Mouse (Mus musculus) intestine, embryonic 16.5 days (tissue): Measurements from ENCODE around the gene Syn3. TPM values are rescaled to one million over a fixed set of nuclear protein-coding genes. Genes with fewer than 3 reads are reported as not detected.

Experiments used
- ATAC-seq: fragments of 200-750 bp; cut with Nextera tagmentation; 2 replicates; pipeline ENCODE4 v1.8.0; 2017; ENCODE audit warnings: moderate TSS enrichment, moderate library complexity
- H3K27ac ChIP-seq: fragments of 300-500 bp; sonication (generic); 2 replicates; pipeline ENCODE4 v1.5.1; 2014; ENCODE audit warnings: mild to moderate bottlenecking, low read length
- H3K27me3 ChIP-seq: fragments of 300-500 bp; sonication (generic); replicated peaks from 2 replicates; pipeline ENCODE4 v1.6.1; 2014; ENCODE audit warnings: low read length, control low read depth, mixed read lengths; ENCODE audit not compliant: control insufficient read depth, insufficient read depth
- H3K36me3 ChIP-seq: fragments of 300-500 bp; sonication (generic); 2 replicates; pipeline ENCODE4 v1.6.1; 2014; ENCODE audit warnings: low read length, control low read depth; ENCODE audit not compliant: control insufficient read depth, insufficient read depth
- H3K4me1 ChIP-seq: fragments of 300-500 bp; sonication (generic); 2 replicates; pipeline ENCODE4 v1.6.1; 2014; ENCODE audit warnings: low read length, control low read depth, mixed read lengths; ENCODE audit not compliant: control insufficient read depth, insufficient read depth
- H3K4me2 ChIP-seq: fragments of 300-500 bp; sonication (generic); 2 replicates; pipeline ENCODE4 v1.6.1; 2014; ENCODE audit warnings: low read depth, low read length, control low read depth
- H3K4me3 ChIP-seq: fragments of 300-500 bp; sonication (generic); 2 replicates; pipeline ENCODE4 v1.5.1; 2014; ENCODE audit warnings: mild to moderate bottlenecking, low read length
- H3K9ac ChIP-seq: fragments of 300-500 bp; sonication (generic); 2 replicates; pipeline ENCODE4 v1.6.1; 2014; ENCODE audit warnings: low read depth, low read length
- H3K9me3 ChIP-seq: fragments of 300-500 bp; sonication (generic); 2 replicates; pipeline ENCODE4 v1.6.1; 2016; ENCODE audit warnings: low read length, control low read depth; ENCODE audit not compliant: control insufficient read depth
- WGBS: fragments of 180-500 bp; shearing (Covaris S2); extraction: QIAGEN DNeasy Blood & Tissue Kit; methylation state at CpG from one replicate; pipeline ENCODE4 v1.1.7; 2014; 5-methylcytosine and 5-hydroxymethylcytosine counted together
- polyA plus RNA-seq: library from polyadenylated mRNA; unstranded; fragments of >200 nt; fragmentation: Nextera tagmentation; extraction: Ambion mirVana; gene quantifications from 2 replicates; pipeline ENCODE4 v1.2.1, GENCODE M21; 2015

Gene Syn3
- polyA plus RNA-seq, 1 experiment from 2014 or later = 2.3 TPM

GRCm38 (mm10) chr10:86351287-86351686, 147.4 kb downstream of the Syn3 start:
- H3K27ac ChIP-seq = no peak overlapping the region; the same call in 1 of the 2 replicates
- H3K4me3 ChIP-seq = no peak overlapping the region
- ATAC-seq = no peak
- H3K4me1 ChIP-seq = no peaks in the 10 kb centered on the region
- H3K9me3 ChIP-seq = no peaks in the 10 kb centered on the region
- no peak overlapping the region for H3K9ac ChIP-seq
- no peak overlapping the region for H3K4me2 ChIP-seq
- H3K27me3 ChIP-seq = no peaks in the 10 kb centered on the region
- H3K36me3 ChIP-seq = no peaks in the 10 kb centered on the region
- WGBS = 64% methylated on average over 2 of the region's 2 CpGs

- Histone ChIP-seq H3K27ac (peak overlapping the region; percentile 7; the same call in 1 of the 2 replicates), H3K4me3 (no peak overlapping the region), H3K9ac (no peak overlapping the region), H3K36me3 (peaks cover 2% of the 10 kb centered on the region; the same call in 1 of the 2 replicates), H3K9me3 (no peaks in the 10 kb centered on the region), H3K4me2 (no peak overlapping the region), H3K27me3 (no peaks in the 10 kb centered on the region), H3K4me1 (peaks cover 24% of the 10 kb centered on the region)
- WGBS = 34% methylated on average over 3 of the region's 3 CpGs
- peak; percentile 50 for ATAC-seq
These were observed 152.4 kb downstream of the Syn3 start for GRCm38 (mm10) chr10:86346235-86346840.

GRCm38 (mm10) chr10:86345645-86346044, 153.1 kb downstream of the Syn3 start:
- Histone ChIP-seq H3K27ac (no peak overlapping the region), H3K4me3 (no peak overlapping the region), H3K27me3 (no peaks in the 10 kb centered on the region), H3K4me1 (peaks cover 24% of the 10 kb centered on the region), H3K9ac (no peak overlapping the region), H3K9me3 (no peaks in the 10 kb centered on the region), H3K4me2 (no peak overlapping the region), H3K36me3 (peaks cover 2% of the 10 kb centered on the region; the same call in 1 of the 2 replicates)
- 92% methylated on average over 9 of the region's 9 CpGs for WGBS
- no peak for ATAC-seq

GRCm38 (mm10) chr10:86344654-86345053, 154.0 kb downstream of the Syn3 start:
- Histone ChIP-seq H3K9ac (no peak overlapping the region), H3K4me3 (no peak overlapping the region), H3K36me3 (peaks cover 2% of the 10 kb centered on the region; the same call in 1 of the 2 replicates), H3K9me3 (no peaks in the 10 kb centered on the region), H3K27ac (no peak overlapping the region), H3K4me1 (peaks cover 34% of the 10 kb centered on the region), H3K4me2 (no peak overlapping the region), H3K27me3 (no peaks in the 10 kb centered on the region)
- no peak for ATAC-seq
- WGBS = 83% methylated on average over 6 of the region's 6 CpGs

GRCm38 (mm10) chr10:86343931-86344330, 154.8 kb downstream of the Syn3 start:
- Histone ChIP-seq H3K4me3 (no peak overlapping the region), H3K4me2 (no peak overlapping the region), H3K27me3 (no peaks in the 10 kb centered on the region), H3K36me3 (peaks cover 2% of the 10 kb centered on the region; the same call in 1 of the 2 replicates), H3K4me1 (peaks cover 41% of the 10 kb centered on the region), H3K27ac (no peak overlapping the region), H3K9ac (no peak overlapping the region), H3K9me3 (no peaks in the 10 kb centered on the region)
- no peak for ATAC-seq
- WGBS = 90% methylated on average over 7 of the region's 7 CpGs

- H3K27ac ChIP-seq = no peak overlapping the region
- H3K4me3 ChIP-seq = no peak overlapping the region
- no peak overlapping the region for H3K9ac ChIP-seq
- H3K27me3 ChIP-seq = no peaks in the 10 kb centered on the region
- 83% methylated on average over 6 of the region's 6 CpGs for WGBS
- ATAC-seq = no peak
- peaks cover 2% of the 10 kb centered on the region; the same call in 1 of the 2 replicates for H3K36me3 ChIP-seq
- no peaks in the 10 kb centered on the region for H3K9me3 ChIP-seq
- H3K4me1 ChIP-seq = peaks cover 45% of the 10 kb centered on the region
- H3K4me2 ChIP-seq = no peak overlapping the region
These were observed 155.3 kb downstream of the Syn3 start for GRCm38 (mm10) chr10:86343362-86343761.

- Histone ChIP-seq H3K27me3 (no peaks in the 10 kb centered on the region), H3K4me2 (no peak overlapping the region), H3K36me3 (peaks cover 2% of the 10 kb centered on the region; the same call in 1 of the 2 replicates), H3K9me3 (no peaks in the 10 kb centered on the region), H3K27ac (peak overlapping the region; percentile 62), H3K4me3 (no peak overlapping the region), H3K4me1 (peaks cover 45% of the 10 kb centered on the region), H3K9ac (no peak overlapping the region)
- peak; percentile 75 for ATAC-seq
- WGBS = 44% methylated on average over 7 of the region's 7 CpGs
These were observed 156.0 kb downstream of the Syn3 start for GRCm38 (mm10) chr10:86342713-86343112.

GRCm38 (mm10) chr10:86342151-86342550, 156.5 kb downstream of the Syn3 start:
- no peak for ATAC-seq
- no peak overlapping the region for H3K4me3 ChIP-seq
- peaks cover 45% of the 10 kb centered on the region for H3K4me1 ChIP-seq
- no peaks in the 10 kb centered on the region for H3K9me3 ChIP-seq
- H3K36me3 ChIP-seq = peaks cover 2% of the 10 kb centered on the region; the same call in 1 of the 2 replicates
- no peak overlapping the region for H3K4me2 ChIP-seq
- 78% methylated on average over 4 of the region's 4 CpGs for WGBS
- H3K27ac ChIP-seq = peak overlapping the region; percentile 46
- H3K9ac ChIP-seq = no peak overlapping the region
- H3K27me3 ChIP-seq = no peaks in the 10 kb centered on the region

- Histone ChIP-seq H3K36me3 (peaks cover 2% of the 10 kb centered on the region; the same call in 1 of the 2 replicates), H3K9ac (no peak overlapping the region), H3K4me2 (no peak overlapping the region), H3K9me3 (no peaks in the 10 kb centered on the region), H3K27me3 (no peaks in the 10 kb centered on the region), H3K4me3 (no peak overlapping the region), H3K27ac (peak overlapping the region; percentile 46), H3K4me1 (peaks cover 45% of the 10 kb centered on the region)
- peak; percentile 22 for ATAC-seq
- 41% methylated on average over 8 of the region's 8 CpGs for WGBS
These were observed 157.1 kb downstream of the Syn3 start for GRCm38 (mm10) chr10:86341589-86341988.
